ENCODE assay signal across 17 mouse cellular contexts in genomic region chr4:141923961-141924360, GRCm38 (mm10).
"Had no signal": no experiment of that assay in that cellular context is flagged by ENCODE, and none has a peak within 500 bp of the region (broad histone marks: within the 10 kb centered on the region; RNA-seq: fewer than 3 reads in every experiment).

No protein-coding gene starts in this region.

- H3K4me2 ChIP-seq: limb, embryonic 15.5 days; liver, embryonic 12.5 days; neural tube, embryonic 15.5 days had no signal

- H3K27me3 ChIP-seq: limb, embryonic 15.5 days; neural tube, embryonic 15.5 days had no signal

- H3K27ac ChIP-seq: left cerebral cortex, adult 2 months; limb, embryonic 15.5 days; liver, embryonic 12.5 days; midbrain, embryonic 10.5 days; neural tube, embryonic 15.5 days had no signal

- DNase-seq: kidney, adult 8-10 months; kidney, postnatal 25 days; lung, postnatal 4 days; midbrain, embryonic 14.5 days; right cerebral cortex, postnatal 25 days; spleen, adult 18-20 months; thymus, postnatal 36 days had no signal

- H3K36me3 ChIP-seq: limb, embryonic 15.5 days; liver, embryonic 12.5 days; midbrain, embryonic 10.5 days; neural tube, embryonic 15.5 days had no signal

- H3K9me3 ChIP-seq: limb, embryonic 15.5 days; liver, embryonic 12.5 days; midbrain, embryonic 10.5 days; neural tube, embryonic 15.5 days had no signal

- H3K9ac ChIP-seq: limb, embryonic 15.5 days; liver, embryonic 12.5 days; neural tube, embryonic 15.5 days had no signal

- H3K4me3 ChIP-seq: left cerebral cortex, adult 2 months; limb, embryonic 15.5 days; liver, embryonic 12.5 days; midbrain, embryonic 10.5 days; myocyte; neural tube, embryonic 15.5 days had no signal

- ATAC-seq: hindbrain, embryonic 16.5 days; inflammation-experienced regulatory T-cells, adult 6 months; intestine, postnatal 0 days; liver, embryonic 12.5 days; lung, postnatal 0 days had no signal
